Mouse (Mus musculus) B cell, adult 2 months (primary cell): ENCODE results near the gene Acbd4.

Source experiments
- DNase-seq, 2 experiments: peaks; one replicate each; pipeline ENCODE4 v3.0.0; 2022

Acbd4 gene

GRCm38 (mm10) chr11:103101481-103101865 lies at the start of gene Acbd4, which contains the start of gene Plcd3:
Gene Acbd4 (plus strand): TSS chr11:103101682.
Gene Plcd3 (minus strand): TSS chr11:103101658.
- DNase-seq: peak; percentile 43 to 46

DNA sequence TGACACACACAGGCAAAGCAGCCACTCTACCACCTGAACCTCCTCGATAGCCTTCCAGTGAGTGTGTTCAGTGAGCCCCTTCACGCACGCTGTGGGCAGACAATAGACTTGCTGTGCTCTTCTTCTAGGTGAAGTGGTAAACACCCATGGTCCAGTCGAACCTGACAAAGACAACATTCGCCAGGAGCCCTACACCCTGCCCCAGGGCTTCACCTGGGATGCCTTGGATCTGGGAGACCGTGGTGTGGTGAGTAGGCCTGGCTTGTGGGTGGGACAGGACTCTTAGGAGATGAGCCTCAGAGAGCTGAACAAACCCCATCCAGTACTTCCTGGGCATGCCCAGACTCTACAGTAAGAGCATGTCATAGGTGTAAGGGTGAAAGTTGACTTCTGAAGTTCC lies 49.4 kb upstream of the Acbd4 start:
- no peak for DNase-seq

DNA sequence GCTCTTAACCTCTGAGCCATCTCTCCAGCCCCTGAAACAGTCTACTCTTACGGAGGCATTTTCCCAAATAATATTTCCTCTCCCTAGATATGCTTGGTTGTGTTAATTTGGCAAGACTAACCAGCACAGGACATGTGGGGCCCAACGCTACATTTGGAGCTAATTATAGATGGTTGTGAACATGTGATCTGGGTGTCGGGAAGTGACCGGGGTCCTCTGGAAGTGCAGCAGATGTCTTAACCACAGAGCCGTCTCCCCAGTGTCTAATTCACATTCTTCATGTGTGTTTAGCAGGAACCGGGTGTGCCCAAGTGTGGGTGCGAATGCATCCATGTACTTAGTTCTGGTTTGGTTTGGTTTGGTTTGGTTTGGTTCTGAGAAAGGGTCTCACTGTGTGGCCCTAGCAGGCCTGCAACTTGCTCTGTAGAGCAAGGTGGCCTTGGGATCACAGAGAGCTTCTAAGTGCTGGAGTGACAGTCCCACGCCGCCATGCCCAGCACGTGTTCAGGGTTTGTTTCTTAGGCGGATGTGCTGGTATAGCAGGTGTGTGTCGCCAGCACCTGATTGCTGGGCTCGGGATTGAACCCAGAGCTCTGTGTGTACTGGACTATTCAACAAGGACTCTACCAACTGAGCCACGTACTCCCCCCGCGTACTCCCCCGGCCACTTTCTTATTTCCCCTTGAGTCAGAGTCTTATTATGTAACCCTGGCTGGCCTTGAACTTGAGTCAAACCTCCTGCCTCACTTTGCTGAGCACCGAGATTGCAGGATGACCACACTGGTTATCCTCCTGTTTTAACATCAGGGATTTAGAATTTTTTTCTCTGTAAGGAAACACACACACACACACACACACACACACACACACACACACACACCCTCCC lies 48.0 kb upstream of the Acbd4 start:
- DNase-seq: no peak

- DNase-seq: peak; percentile 76 to 80
These were observed 46.7 kb upstream of the Acbd4 start for GRCm38 (mm10) chr11:103054798-103055197.

- DNase-seq: no peak
These were observed 44.8 kb upstream of the Acbd4 start for GRCm38 (mm10) chr11:103056636-103057035.

DNA sequence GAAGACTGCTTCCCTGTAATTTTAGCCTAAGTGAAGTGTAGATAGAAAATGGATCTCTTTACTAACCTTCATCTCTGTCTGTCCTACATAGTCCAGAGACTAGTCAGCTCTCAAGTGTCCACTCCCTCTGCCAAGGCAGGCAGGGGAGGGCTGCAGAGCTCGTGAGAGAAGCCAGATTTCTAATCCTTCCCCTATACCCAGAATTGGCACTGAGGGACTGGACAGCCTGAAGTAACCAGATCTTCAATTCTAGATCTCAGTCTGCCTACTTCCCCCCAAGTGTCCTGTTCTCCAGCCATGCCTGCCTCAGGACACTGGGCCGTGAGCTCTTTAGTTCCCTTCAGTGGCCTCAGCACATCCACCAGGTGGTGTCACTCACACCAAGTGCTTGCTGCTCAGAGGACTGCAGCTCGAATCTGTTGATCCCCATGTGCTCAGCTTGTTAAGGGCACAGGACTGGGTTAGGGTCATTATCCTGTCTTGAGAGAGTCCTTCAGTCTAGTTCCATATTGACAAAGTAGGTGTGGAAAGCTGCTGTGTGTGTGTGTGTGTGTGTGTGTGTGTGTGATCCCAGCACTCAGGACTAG lies 42.9 kb upstream of the Acbd4 start:
- no peak for DNase-seq

GRCm38 (mm10) chr11:103066191-103067050 lies 35.1 kb upstream of the Acbd4 start:
- DNase-seq: no peak

- no peak for DNase-seq
These were observed 34.5 kb upstream of the Acbd4 start for GRCm38 (mm10) chr11:103067051-103067361.

DNA sequence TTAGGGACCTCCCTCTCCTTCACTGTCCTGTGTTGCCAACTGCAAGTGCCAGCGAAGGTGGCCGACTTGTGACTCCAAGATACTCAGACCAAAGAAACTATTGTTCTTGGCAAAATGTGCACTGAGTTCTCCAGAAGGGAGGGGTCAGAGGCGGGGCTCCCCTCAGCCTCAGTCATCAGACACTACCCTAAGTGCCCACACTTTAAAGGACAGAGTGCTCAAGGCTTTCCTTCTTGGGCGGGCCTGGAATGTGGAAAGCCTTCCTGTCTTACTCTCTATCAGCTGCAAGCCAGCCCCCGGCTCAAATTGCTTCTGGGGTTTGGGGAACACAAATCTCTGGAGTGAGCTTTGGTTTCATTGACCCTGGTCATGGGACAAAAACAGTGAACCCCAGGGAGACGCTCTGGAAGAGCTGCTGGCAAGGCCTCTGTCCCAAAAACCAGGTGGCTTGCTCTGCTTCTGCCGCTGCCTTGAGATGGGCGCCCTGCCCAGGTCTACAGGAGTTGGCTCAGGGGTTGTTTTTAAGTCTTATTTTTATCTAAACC lies 34.0 kb upstream of the Acbd4 start:
- DNase-seq: no peak

GRCm38 (mm10) chr11:103068272-103068671 lies 33.2 kb upstream of the Acbd4 start:
- DNase-seq: no peak

- DNase-seq: no peak
These were observed 32.6 kb upstream of the Acbd4 start for GRCm38 (mm10) chr11:103068884-103069283.

DNA sequence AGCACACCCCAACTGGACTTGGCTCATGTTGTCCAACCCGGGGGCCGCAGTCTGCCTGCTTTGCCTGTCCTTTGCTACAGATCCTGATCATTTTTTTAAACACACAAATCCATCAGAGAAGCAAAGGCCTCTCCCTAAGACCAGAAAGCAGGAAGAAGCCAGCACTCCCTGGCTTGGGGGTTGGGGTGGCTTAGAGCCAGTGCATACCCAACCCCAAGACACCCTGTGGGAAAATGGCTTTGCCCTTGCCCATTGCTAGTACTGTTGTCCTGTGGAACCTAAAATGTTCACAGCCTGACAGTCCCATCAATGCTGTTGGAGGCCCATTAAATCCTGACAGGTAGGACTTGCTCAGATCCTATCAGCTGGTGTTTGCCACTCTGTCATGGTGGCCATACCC lies 31.8 kb upstream of the Acbd4 start:
- no peak for DNase-seq

GRCm38 (mm10) chr11:103070322-103070880 lies 31.1 kb upstream of the Acbd4 start:
- DNase-seq: no peak

- DNase-seq: no peak
These were observed 27.8 kb upstream of the Acbd4 start for GRCm38 (mm10) chr11:103073671-103074070.

DNA sequence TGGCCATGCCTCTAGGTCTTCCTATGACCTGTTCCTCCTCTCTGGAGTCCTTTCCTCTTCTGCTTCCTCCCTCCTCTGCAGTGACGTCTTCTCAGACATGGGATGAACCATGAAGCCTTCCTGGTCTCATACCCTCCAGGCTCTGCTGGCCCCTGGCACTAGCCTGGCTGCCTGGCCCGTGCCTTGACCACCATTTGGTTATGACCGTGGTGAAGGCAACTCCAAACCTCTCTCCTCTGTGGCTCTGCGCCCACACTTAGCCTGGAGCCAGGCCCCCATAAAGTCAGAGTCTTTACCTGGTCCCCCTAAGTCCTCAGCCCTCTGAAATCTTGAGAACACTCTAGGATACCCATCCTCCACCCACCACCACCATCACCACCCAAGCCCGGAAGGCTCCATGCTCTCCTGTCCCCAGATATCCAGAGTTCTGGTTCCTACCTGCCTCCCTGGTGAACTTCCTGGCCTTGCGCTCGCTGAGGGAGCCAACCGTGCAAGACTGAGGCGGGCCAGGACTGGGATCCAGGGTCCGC lies 27.3 kb upstream of the Acbd4 start:
- no peak for DNase-seq

GRCm38 (mm10) chr11:103074796-103075323 lies 26.6 kb upstream of the Acbd4 start:
- DNase-seq: no peak

- DNase-seq: no peak
These were observed 25.5 kb upstream of the Acbd4 start for GRCm38 (mm10) chr11:103076010-103076409.

- DNase-seq: no peak
These were observed 24.9 kb upstream of the Acbd4 start for GRCm38 (mm10) chr11:103076581-103076980.

DNA sequence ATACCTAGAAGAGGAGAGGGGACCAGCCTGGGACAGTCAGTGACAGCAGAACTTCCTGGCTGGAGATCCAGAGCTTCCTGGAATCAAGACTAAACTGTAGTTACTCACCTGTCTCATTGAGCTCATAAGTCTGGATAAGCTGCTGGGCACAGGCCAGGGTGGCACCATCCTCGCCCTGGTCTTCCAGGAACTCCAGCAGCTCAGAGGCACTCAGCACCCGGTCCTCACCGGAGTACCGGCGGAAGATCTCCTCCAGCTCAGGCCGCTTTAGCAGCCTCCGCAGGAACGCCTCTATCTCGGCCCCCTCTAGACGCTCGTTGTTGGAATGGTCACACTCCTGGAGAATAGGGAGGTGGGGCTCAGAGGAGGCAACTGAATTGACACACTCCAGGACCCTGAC lies 23.4 kb upstream of the Acbd4 start:
- no peak for DNase-seq

GRCm38 (mm10) chr11:103080323-103081091 lies 21.0 kb upstream of the Acbd4 start:
- peak; percentile 15 to 19 for DNase-seq

GRCm38 (mm10) chr11:103081631-103082030 lies 19.9 kb upstream of the Acbd4 start:
- no peak for DNase-seq

DNA sequence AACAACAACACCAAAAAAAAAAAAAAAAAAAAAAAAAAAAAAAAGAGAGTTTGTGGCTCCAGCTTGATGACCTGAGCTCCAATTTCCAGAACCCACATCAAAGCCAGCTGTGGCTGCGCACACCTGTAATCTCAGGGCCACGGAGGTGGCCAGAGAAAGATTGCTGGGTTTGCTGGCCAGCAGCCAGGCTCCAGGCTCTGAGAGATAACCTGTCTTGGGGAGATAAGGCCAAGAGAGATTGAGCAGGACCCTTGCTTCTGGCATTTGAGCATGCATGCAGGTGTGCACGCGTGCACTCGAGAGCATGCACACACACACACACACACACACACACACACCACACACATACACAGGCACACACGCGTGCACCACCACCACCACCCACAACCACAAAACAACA lies 8.2 kb upstream of the Acbd4 start:
- no peak for DNase-seq
